Mouse (Mus musculus) stomach, embryonic 14.5 days (tissue): Measurements from ENCODE around the gene Parva. TPM values are rescaled to one million over a fixed set of nuclear protein-coding genes. Genes with fewer than 3 reads are reported as not detected.

Experiments
- ATAC-seq: fragments of 200-750 bp; cut with Nextera tagmentation; 2 replicates; pipeline ENCODE4 v1.8.0; 2017; ENCODE audit warnings: low read depth, moderate TSS enrichment; ENCODE audit not compliant: insufficient number of reproducible peaks, insufficient read depth, low FRiP score
- H3K27ac ChIP-seq: fragments of 300-500 bp; sonication (generic); 2 replicates; pipeline ENCODE4 v1.5.1; 2014; ENCODE audit warnings: mild to moderate bottlenecking, low read length, moderate library complexity, mixed read lengths
- H3K27me3 ChIP-seq: fragments of 300-500 bp; sonication (generic); 2 replicates; pipeline ENCODE4 v1.6.1; 2014; ENCODE audit warnings: low read length, control low read depth, mixed read lengths; ENCODE audit not compliant: control insufficient read depth, insufficient read depth
- H3K36me3 ChIP-seq: fragments of 300-500 bp; sonication (generic); 2 replicates; pipeline ENCODE4 v1.6.1; 2014; ENCODE audit warnings: mild to moderate bottlenecking, control low read depth, low read length, moderate library complexity, mixed read lengths; ENCODE audit not compliant: control insufficient read depth, insufficient read depth
- H3K4me1 ChIP-seq: fragments of 300-500 bp; sonication (generic); 2 replicates; pipeline ENCODE4 v1.6.1; 2014; ENCODE audit warnings: low read length, control low read depth, mixed read lengths; ENCODE audit not compliant: control insufficient read depth, insufficient read depth
- H3K4me2 ChIP-seq: fragments of 300-500 bp; sonication (generic); replicated peaks from 2 replicates; pipeline ENCODE4 v1.6.1; 2014; ENCODE audit warnings: low read depth, low read length, control low read depth
- H3K4me3 ChIP-seq: fragments of 300-500 bp; sonication (generic); 2 replicates; pipeline ENCODE4 v1.5.1; 2014; ENCODE audit warnings: low read depth, low read length, control low read depth
- H3K9ac ChIP-seq: fragments of 300-500 bp; sonication (generic); replicated peaks from 2 replicates; pipeline ENCODE4 v1.6.1; 2014; ENCODE audit warnings: low read depth, mild to moderate bottlenecking, control low read depth, low read length, moderate library complexity, mixed read lengths
- H3K9me3 ChIP-seq: fragments of 300-500 bp; sonication (generic); 2 replicates; pipeline ENCODE4 v1.6.1; 2016; ENCODE audit warnings: low read depth, low read length, control low read depth; ENCODE audit not compliant: control insufficient read depth
- WGBS: fragments of 180-500 bp; shearing (Covaris S2); extraction: QIAGEN DNeasy Blood & Tissue Kit; methylation state at CpG from one replicate; pipeline ENCODE4 v1.1.7; 2014; 5-methylcytosine and 5-hydroxymethylcytosine counted together
- polyA plus RNA-seq: library from polyadenylated mRNA; unstranded; fragments of >200 nt; fragmentation: Nextera tagmentation; extraction: Ambion mirVana; gene quantifications from 2 replicates; pipeline ENCODE4 v1.2.1, GENCODE M21; 2014

The Parva gene
- polyA plus RNA-seq, 1 experiment from 2014 or later = 128 TPM

DNA sequence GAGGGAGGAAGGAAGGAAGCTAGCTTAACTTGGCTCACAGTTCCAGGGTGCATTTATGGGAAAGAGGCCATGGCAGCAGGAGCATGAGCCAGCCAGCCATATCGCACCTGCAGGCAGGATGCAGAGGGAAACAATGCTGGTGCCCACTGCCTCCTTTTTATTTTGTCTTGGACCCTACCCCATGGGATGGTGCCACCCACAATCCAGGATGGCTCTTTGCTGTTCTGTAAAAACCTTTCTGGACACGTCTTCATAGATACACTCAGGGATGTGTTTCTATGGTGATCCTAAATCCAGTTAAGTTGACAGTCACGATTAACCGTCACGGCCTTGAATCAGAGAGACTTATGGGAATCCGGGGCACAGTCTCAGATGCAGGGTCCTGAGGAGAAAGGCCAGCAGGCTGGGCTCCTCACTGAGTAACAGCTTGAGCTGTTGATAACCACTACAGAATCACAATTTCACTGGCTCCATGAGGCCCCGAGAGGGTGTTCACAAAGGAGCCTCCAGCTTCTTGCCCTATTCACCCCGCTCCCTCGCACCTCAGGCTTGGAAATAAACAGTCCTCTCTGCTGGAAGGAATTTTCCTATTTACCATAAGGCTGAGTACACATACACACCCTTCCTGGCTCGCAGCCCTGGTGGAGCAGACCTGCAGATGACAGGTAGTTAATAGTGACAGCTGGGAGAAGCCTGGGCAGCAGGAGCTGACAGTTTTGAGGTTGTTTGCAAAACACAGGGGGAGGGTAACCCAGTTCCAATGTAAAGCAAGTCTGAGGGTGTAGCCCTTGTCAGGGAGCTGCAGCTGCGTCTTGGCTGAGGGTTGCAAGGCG, 17.1 kb downstream of the Parva start:
- ATAC-seq = peak; percentile 87
- Histone ChIP-seq H3K4me1 (peaks cover 53% of the 10 kb centered on the region), H3K9me3 (no peaks in the 10 kb centered on the region), H3K36me3 (no peaks in the 10 kb centered on the region), H3K27me3 (no peaks in the 10 kb centered on the region), H3K9ac (no peak overlapping the region), H3K4me2 (peak overlapping the region; percentile 29), H3K27ac (peak overlapping the region; percentile 55; the same call in 1 of the 2 replicates), H3K4me3 (no peak overlapping the region)
- WGBS = 17% methylated on average over 12 of the region's 12 CpGs

DNA sequence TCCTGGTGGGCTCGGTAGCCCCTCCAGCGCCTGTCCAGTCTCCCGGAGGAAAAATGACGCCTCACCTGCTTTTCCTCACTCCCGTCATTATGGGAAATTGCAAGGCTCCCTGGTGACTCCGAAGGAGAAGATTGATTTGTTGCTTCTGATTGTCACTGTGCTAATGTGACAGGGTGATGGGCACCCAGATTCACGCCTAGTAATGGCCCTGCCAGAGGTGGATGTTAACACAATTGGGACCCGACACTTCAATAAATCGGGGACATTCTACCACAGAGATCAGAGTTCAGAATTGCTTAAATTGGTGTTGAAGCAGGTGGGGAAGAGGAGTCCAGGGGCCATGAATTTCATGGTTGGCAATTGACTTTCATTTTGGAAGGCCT, 17.7 kb downstream of the Parva start:
- Histone ChIP-seq H3K27me3 (no peaks in the 10 kb centered on the region), H3K4me3 (no peak overlapping the region), H3K36me3 (no peaks in the 10 kb centered on the region), H3K9ac (no peak overlapping the region), H3K27ac (peak overlapping the region; percentile 55; the same call in 1 of the 2 replicates), H3K9me3 (no peaks in the 10 kb centered on the region), H3K4me1 (peaks cover 53% of the 10 kb centered on the region), H3K4me2 (peak overlapping the region; percentile 29)
- WGBS = 18% methylated on average over 9 of the region's 9 CpGs
- no peak for ATAC-seq

DNA sequence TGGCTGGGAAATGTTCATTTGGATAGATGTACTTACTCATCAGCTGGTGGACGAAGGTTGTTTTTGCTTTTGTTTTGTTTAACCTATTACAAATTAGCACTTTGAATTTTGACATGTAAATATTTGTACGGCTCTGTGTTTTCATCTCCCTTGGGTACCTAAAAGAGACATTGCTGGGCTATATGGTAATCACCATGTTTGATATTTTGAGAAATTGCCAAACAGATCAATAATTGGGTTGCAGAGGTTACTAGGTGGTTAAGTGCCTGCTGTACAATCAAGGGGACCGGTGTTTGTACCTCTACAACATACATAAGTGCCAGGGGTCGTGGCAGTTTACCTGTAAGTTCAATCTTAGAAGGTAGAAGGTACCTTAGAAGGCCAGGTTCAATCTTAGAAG, 19.2 kb downstream of the Parva start:
- Histone ChIP-seq H3K27me3 (no peaks in the 10 kb centered on the region), H3K36me3 (no peaks in the 10 kb centered on the region), H3K4me3 (no peak overlapping the region), H3K4me1 (peaks cover 42% of the 10 kb centered on the region), H3K9ac (no peak overlapping the region), H3K4me2 (no peak overlapping the region), H3K27ac (no peak overlapping the region), H3K9me3 (no peaks in the 10 kb centered on the region)
- ATAC-seq = no peak
- WGBS = 88% methylated on average over 4 of the region's 4 CpGs

DNA sequence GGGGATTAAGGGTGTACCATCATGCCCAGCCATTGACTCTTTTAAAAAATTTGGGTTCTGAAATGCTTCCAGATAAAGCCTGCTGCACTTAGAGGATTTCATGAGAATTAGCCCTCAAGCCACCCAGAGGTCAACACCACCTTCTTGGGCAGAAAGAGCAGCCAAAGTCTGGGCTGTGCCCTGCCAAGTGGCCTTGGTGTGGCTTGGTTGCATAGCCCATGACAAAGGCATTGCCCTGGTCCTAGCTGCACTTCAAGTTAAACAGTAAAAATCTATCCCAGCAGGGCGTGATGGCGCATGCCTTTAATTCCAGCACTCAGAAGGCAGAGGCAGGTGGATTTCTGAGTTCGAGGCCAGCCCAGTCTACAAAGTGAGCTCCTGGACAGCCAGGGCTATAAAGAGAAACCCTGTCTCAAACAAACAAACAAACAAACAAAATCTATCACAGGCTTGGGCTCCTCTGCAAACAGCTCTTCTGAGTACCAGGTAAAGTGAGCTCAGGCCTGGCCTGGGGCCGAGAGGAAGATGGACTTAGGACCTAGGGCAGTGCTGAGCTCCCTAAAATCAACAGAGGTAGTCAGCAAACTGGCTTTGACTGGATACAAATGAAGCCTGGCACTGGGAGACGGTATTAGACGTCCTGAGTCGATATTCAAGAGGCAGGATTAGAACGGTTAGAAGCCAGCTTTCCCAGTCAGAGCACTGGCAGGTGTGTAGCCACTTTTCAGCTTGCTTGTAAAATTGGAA, 22.8 kb downstream of the Parva start:
- Histone ChIP-seq H3K27me3 (no peaks in the 10 kb centered on the region), H3K4me1 (peaks cover 36% of the 10 kb centered on the region), H3K4me2 (no peak overlapping the region), H3K36me3 (no peaks in the 10 kb centered on the region), H3K4me3 (no peak overlapping the region), H3K27ac (no peak overlapping the region), H3K9me3 (no peaks in the 10 kb centered on the region), H3K9ac (no peak overlapping the region)
- no peak for ATAC-seq
- 82% methylated on average over 8 of the region's 8 CpGs for WGBS

DNA sequence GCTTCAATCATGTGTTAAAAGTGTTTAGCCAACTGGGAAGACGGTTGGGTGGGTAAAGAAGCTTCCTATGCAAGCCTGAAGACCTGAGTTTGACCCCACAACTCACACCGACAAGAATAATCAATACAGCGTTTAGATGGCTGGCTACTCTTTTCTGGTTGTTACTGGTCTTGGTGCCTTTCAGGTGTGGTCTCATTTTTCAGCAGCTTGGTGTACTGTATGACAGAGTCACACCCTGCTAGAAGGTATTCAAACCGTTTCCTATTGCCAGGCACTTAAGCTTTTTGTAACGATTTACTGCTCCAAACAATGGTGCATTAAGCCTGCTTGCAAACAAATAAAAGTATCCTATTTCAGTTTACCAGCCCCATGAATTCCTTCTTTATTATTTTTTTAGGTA, 25.2 kb downstream of the Parva start:
- Histone ChIP-seq H3K4me2 (no peak overlapping the region), H3K9ac (no peak overlapping the region), H3K4me1 (peaks cover 28% of the 10 kb centered on the region), H3K4me3 (no peak overlapping the region), H3K27ac (peak overlapping the region; percentile 71; the same call in 1 of the 2 replicates), H3K27me3 (no peaks in the 10 kb centered on the region), H3K36me3 (no peaks in the 10 kb centered on the region), H3K9me3 (no peaks in the 10 kb centered on the region)
- no peak for ATAC-seq
- WGBS = 28% methylated on average over 5 of the region's 5 CpGs

DNA sequence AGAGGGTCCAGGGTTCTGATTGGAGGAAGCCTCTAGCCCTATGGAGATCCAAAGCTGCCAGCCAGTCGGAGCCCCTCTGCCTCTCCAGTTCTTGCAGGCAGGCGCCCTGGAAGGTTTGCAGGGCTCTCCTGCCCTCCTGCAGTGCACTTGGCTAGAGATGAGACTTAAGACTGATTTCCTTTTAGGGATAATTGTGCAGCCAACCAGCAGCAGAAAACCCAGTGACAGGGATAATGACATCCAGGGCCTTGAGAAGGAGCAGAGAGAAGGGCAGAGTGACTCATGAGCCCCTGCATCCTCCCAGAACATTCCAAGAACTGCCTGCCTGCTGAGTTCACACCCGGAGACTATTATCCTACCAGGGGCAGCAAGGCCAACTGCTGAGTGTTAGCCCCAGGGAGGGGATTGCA, 26.5 kb downstream of the Parva start:
- Histone ChIP-seq H3K4me3 (no peak overlapping the region), H3K9me3 (no peaks in the 10 kb centered on the region), H3K9ac (0 out of 2 replicates have a peak overlapping the region, but pooled peaks have one; percentile 6), H3K27ac (peak overlapping the region; percentile 88), H3K4me1 (peaks cover 36% of the 10 kb centered on the region), H3K36me3 (no peaks in the 10 kb centered on the region), H3K4me2 (0 out of 2 replicates have a peak overlapping the region, but pooled peaks have one; percentile 8), H3K27me3 (no peaks in the 10 kb centered on the region)
- ATAC-seq = peak; percentile 64; the same call in 1 of the 2 replicates
- WGBS = 21% methylated on average over 3 of the region's 3 CpGs

DNA sequence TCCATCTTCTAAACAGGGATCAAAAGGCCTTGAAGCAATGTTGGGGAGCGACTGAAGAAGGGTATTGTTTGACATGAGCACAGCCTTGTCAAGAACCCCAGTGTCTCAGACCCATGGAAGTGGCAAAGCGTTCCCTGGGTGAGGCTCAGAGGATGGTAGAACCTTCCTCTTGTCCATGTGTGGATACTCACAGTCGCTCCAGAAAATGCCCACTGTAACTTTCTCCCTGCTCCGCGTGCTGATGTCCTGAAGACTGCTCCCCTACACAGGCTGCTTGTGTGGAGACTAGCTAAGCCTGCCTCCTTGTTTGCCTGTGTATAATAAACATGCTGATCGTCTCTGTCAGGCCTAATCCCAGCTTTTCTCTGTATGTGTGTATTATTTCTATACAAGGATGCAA, 27.1 kb downstream of the Parva start:
- Histone ChIP-seq H3K4me1 (peaks cover 38% of the 10 kb centered on the region), H3K4me3 (no peak overlapping the region), H3K27me3 (no peaks in the 10 kb centered on the region), H3K27ac (peak overlapping the region; percentile 88), H3K36me3 (no peaks in the 10 kb centered on the region), H3K4me2 (no peak overlapping the region), H3K9me3 (no peaks in the 10 kb centered on the region), H3K9ac (no peak overlapping the region)
- no peak for ATAC-seq
- 48% methylated on average over 6 of the region's 6 CpGs for WGBS

DNA sequence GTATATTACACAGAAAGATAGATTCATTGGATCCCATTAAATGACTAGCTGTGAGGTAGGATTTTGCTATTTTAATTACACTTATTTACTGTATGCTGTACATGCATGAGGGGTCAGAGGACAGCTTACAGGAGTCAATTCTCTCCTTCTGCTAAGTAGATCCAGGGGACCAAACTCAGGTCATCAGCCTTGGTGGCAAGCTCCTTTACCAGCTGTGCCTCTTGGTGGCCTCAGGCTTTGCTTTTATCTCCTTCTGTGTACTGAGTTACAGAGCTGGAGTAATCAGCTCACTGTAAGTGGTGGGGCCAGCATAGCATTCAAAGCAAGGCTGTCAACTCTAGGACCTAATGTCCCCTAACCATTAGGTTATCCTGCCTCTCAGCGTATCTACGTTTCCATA, 27.6 kb downstream of the Parva start:
- ATAC-seq = no peak
- no peaks in the 10 kb centered on the region for H3K9me3 ChIP-seq
- 83% methylated on average over 2 of the region's 2 CpGs for WGBS
- peaks cover 38% of the 10 kb centered on the region for H3K4me1 ChIP-seq
- H3K27ac ChIP-seq = peak overlapping the region; percentile 88; the same call in 1 of the 2 replicates
- H3K4me2 ChIP-seq = no peak overlapping the region
- no peaks in the 10 kb centered on the region for H3K27me3 ChIP-seq
- no peak overlapping the region for H3K9ac ChIP-seq
- H3K4me3 ChIP-seq = no peak overlapping the region
- no peaks in the 10 kb centered on the region for H3K36me3 ChIP-seq
